Mouse (Mus musculus): ENCODE measurements around the gene Pou3f1. TPM values are rescaled to one million over a fixed set of nuclear protein-coding genes. Genes with fewer than 3 reads are reported as not detected.

Gene Pou3f1
- total and polyA plus RNA-seq, 3 experiments: 0.04 to 0.16 (median 0.08) TPM

- H3K4me1 ChIP-seq (ENCODE audit: control insufficient read depth, insufficient read depth, low read length): peaks cover 21% of the 10 kb centered on the region
- WGBS: 3% methylated on average over 22 of the region's 22 CpGs
These were observed 44.6 kb downstream of the Pou3f1 start for GRCm38 (mm10) chr4:124701052-124701845.

GRCm38 (mm10) chr4:124701916-124702315 is 45.3 kb downstream of the Pou3f1 start:
- Histone ChIP-seq H3K9ac (ENCODE audit: low read depth, low read length) (no peak overlapping the region), H3K4me3 (no peak overlapping the region), H3K27me3 (ENCODE audit: control insufficient read depth, insufficient read depth, low read length) (no peaks in the 10 kb centered on the region), H3K79me2 (replicated peaks; ENCODE audit: control insufficient read depth, insufficient read depth, low read length) (no peaks in the 10 kb centered on the region), H3K27ac (peak overlapping the region; percentile 74), H3K4me1 (ENCODE audit: control insufficient read depth, insufficient read depth, low read length) (peaks cover 21% of the 10 kb centered on the region), H3K36me3 (ENCODE audit: control insufficient read depth, insufficient read depth, low read length) (no peaks in the 10 kb centered on the region)
- WGBS: 27% methylated on average over 4 of the region's 5 CpGs
- peak; percentile 33 to 44 for DNase-seq
- no peak for TF ChIP-seq CTCF (IDR thresholded peaks at IDR 0.05)
- no peak for TF ChIP-seq EP300 (IDR thresholded peaks at IDR 0.05; ENCODE audit: insufficient read depth, low read depth, low read length)
- TF ChIP-seq POLR2A (IDR thresholded peaks at IDR 0.05; ENCODE audit: insufficient read depth, low read depth, low read length): no peak
- intact Hi-C loops (cut with DNase I): no loop called here

More at GRCm38 (mm10) chr4:124701052-124701845, 44.6 kb downstream of the Pou3f1 start:
- peak; percentile 26; the same call in 1 of the 2 replicates for TF ChIP-seq POLR2A (IDR thresholded peaks at IDR 0.05; ENCODE audit: insufficient read depth, low read depth, low read length)
- TF ChIP-seq CTCF (IDR thresholded peaks at IDR 0.05): no peak
- DNase-seq: peak; percentile 67 to 68
- no peaks in the 10 kb centered on the region for H3K27me3 ChIP-seq (ENCODE audit: control insufficient read depth, insufficient read depth, low read length)
- H3K79me2 ChIP-seq (replicated peaks; ENCODE audit: control insufficient read depth, insufficient read depth, low read length): no peaks in the 10 kb centered on the region
- H3K27ac ChIP-seq: peak overlapping the region; percentile 74
- peak overlapping the region; percentile 78 for H3K4me3 ChIP-seq
- H3K9ac ChIP-seq (ENCODE audit: low read depth, low read length): peak overlapping the region; percentile 97
- intact Hi-C loops (cut with DNase I): no loop called here
- no peaks in the 10 kb centered on the region for H3K36me3 ChIP-seq (ENCODE audit: control insufficient read depth, insufficient read depth, low read length)

- H3K27me3 ChIP-seq (ENCODE audit: control insufficient read depth, insufficient read depth, low read length): no peaks in the 10 kb centered on the region
- TF ChIP-seq CTCF (IDR thresholded peaks at IDR 0.05): no peak
- TF ChIP-seq EP300 (IDR thresholded peaks at IDR 0.05; ENCODE audit: insufficient read depth, low read depth, low read length): peak; percentile 45; the same call in 1 of the 2 replicates
- peak overlapping the region; percentile 52 for H3K27ac ChIP-seq
- 0 out of 2 replicates have a peak overlapping the region, but pooled peaks have one; percentile 2 for H3K9ac ChIP-seq (ENCODE audit: low read depth, low read length)
- no peaks in the 10 kb centered on the region for H3K36me3 ChIP-seq (ENCODE audit: control insufficient read depth, insufficient read depth, low read length)
- no peak overlapping the region for H3K4me3 ChIP-seq
- 5% methylated on average over 2 of the region's 2 CpGs for WGBS
- H3K4me1 ChIP-seq (ENCODE audit: control insufficient read depth, insufficient read depth, low read length): peaks cover 23% of the 10 kb centered on the region
- peak; percentile 58 to 65 for DNase-seq
- intact Hi-C loops (cut with DNase I): no loop called here
- no peaks in the 10 kb centered on the region for H3K79me2 ChIP-seq (replicated peaks; ENCODE audit: control insufficient read depth, insufficient read depth, low read length)
These were observed 46.8 kb downstream of the Pou3f1 start for GRCm38 (mm10) chr4:124703406-124703805.

DNA sequence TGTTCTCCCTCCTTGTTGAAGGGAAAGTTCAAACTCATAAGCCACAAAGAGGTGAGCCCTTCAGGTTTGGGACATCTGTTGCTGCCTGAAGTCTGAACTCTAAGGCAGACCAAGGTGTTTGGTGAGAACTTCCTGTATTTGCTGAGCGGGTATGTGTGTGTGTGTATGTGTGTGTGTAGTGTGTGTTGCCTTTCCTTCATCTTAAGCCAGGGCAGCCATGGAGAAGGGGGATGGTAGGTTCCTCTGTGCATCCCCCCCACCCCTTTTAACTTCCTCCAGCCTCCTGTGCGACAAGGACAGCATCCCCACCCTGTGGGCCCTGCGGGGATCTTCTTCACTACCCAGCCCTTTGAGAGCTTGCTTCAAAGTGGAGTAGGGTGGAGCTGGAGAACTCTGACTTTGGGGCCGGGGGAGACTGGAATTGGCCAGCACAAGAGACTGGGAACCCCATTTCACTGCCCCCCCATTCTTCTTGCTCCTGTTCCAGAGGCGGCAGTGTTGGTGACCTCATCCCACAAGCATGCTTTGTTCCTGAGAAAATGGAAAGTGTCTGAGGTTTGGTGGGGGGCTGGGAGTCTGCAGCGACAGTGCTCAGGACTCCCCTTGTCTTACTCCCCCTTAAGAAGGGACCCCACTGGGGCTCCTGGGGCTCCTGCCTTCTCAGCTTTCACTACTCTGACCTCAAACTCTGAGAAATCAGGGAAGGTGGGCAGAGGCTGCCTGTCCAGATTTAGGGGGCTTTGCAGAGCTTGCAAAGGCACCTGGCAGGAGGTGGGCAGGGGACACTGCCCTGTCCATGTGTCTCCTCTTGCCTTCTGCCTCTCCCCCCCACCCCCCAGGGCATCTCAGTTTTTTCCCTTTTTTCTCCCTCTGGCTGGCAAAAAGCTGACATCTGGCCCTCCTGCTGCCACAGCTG is 47.5 kb downstream of the Pou3f1 start:
- TF ChIP-seq EP300 (IDR thresholded peaks at IDR 0.05; ENCODE audit: insufficient read depth, low read depth, low read length) (no peak), CTCF (IDR thresholded peaks at IDR 0.05) (no peak), POLR2A (IDR thresholded peaks at IDR 0.05; ENCODE audit: insufficient read depth, low read depth, low read length) (no peak)
- intact Hi-C loops (cut with DNase I): no loop called here
- no peaks in the 10 kb centered on the region for H3K36me3 ChIP-seq (ENCODE audit: control insufficient read depth, insufficient read depth, low read length)
- no peaks in the 10 kb centered on the region for H3K27me3 ChIP-seq (ENCODE audit: control insufficient read depth, insufficient read depth, low read length)
- peak; percentile 20 to 39 for DNase-seq
- peak overlapping the region; percentile 52 for H3K27ac ChIP-seq
- 27% methylated on average over 6 of the region's 6 CpGs for WGBS
- no peaks in the 10 kb centered on the region for H3K79me2 ChIP-seq (replicated peaks; ENCODE audit: control insufficient read depth, insufficient read depth, low read length)
- no peak overlapping the region for H3K9ac ChIP-seq (ENCODE audit: low read depth, low read length)
- no peak overlapping the region for H3K4me3 ChIP-seq
- H3K4me1 ChIP-seq (ENCODE audit: control insufficient read depth, insufficient read depth, low read length): peaks cover 23% of the 10 kb centered on the region

- peaks cover 25% of the 10 kb centered on the region for H3K4me1 ChIP-seq (ENCODE audit: control insufficient read depth, insufficient read depth, low read length)
- no peak overlapping the region for H3K9ac ChIP-seq (ENCODE audit: low read depth, low read length)
- peak; percentile 49 to 58 for DNase-seq
- WGBS: 27% methylated on average over 11 of the region's 11 CpGs
- H3K27ac ChIP-seq: peak overlapping the region; percentile 52
- TF ChIP-seq EP300 (IDR thresholded peaks at IDR 0.05; ENCODE audit: insufficient read depth, low read depth, low read length) (no peak), CTCF (IDR thresholded peaks at IDR 0.05) (no peak)
- H3K4me3 ChIP-seq: no peak overlapping the region
- H3K79me2 ChIP-seq (replicated peaks; ENCODE audit: control insufficient read depth, insufficient read depth, low read length): no peaks in the 10 kb centered on the region
- intact Hi-C loops (cut with DNase I): no loop called here
- H3K36me3 ChIP-seq (ENCODE audit: control insufficient read depth, insufficient read depth, low read length): no peaks in the 10 kb centered on the region
- no peaks in the 10 kb centered on the region for H3K27me3 ChIP-seq (ENCODE audit: control insufficient read depth, insufficient read depth, low read length)
These were observed 48.3 kb downstream of the Pou3f1 start for GRCm38 (mm10) chr4:124704797-124705474.
